Mouse (Mus musculus): ENCODE measurements around the gene Zbtb46. TPM values are rescaled to one million over a fixed set of nuclear protein-coding genes. Genes with fewer than 3 reads are reported as not detected.

Zbtb46 gene
- polyA plus RNA-seq, 1 experiment from 2014 or later, result 9.8 TPM

DNA sequence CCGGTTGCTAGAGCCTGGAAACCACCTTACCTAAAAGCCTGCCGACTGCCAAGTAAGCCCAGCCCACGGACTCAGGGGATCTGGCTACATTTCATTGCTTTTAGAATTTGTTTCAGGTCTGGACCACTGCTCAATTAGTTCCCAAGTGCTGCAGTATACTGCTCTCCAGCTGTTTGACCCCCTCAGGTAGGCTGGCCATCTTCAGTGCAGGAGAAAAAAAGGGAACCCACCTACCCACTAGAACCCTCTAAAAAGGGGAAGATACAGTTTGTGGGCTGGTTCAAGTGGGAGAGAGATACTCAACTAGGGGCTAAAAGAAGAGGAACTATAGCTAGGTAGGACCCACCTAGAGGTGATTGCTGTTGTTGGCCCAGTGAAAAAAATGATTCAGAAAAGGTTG lies 33.0 kb upstream of the Zbtb46 start:
- 44% methylated on average over 3 of the region's 3 CpGs for WGBS
- no peaks in the 10 kb centered on the region for H3K9me3 ChIP-seq (replicated peaks; ENCODE audit: control insufficient read depth, low read length)

DNA sequence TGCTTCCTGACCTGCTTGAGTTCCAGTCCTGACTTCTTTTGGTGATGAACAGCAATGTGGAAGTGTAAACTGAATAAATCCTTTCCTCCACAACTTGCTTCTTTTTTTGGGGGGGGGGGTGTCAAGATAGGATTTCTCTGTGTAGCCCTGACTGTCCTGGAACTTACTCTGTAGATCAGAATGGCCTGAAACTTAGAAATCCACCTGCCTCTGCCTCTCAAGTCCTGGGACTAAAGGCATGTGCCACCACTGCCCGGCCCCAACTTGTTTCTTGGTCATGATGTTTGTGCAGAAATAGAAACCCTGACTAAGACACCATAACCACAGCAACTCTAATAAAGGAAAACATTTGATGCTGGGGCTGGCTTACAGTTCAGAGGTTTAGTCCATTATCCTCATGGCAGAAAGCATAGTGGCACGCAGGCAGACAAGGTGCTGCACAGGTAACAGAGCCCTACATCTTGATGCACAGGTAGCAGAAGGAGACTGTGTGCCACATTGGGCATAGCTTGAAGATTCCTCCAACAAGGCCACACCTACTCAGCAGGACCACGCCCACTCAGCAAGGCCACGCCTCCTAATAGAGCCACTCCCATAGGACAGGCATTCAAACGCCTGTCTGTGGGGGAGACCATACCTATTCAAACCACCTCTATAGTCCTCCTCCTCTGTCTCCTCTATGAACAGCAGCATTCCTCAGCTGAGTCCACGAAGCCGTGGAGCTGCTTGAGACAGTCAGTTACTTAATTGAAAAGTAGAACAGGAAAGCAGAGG lies 32.4 kb upstream of the Zbtb46 start:
- H3K27ac ChIP-seq (ENCODE audit: low read length), result no peak overlapping the region
- no peaks in the 10 kb centered on the region for H3K9me3 ChIP-seq (replicated peaks; ENCODE audit: control insufficient read depth, low read length)
- H3K4me3 ChIP-seq (ENCODE audit: low read length), result no peak overlapping the region
- no peaks in the 10 kb centered on the region for H3K27me3 ChIP-seq (ENCODE audit: control insufficient read depth, insufficient read depth, low read length)
- H3K9ac ChIP-seq (ENCODE audit: low read length), result no peak overlapping the region
- peaks cover 9% of the 10 kb centered on the region; the same call in 1 of the 2 replicates for H3K4me1 ChIP-seq (ENCODE audit: control insufficient read depth, insufficient read depth, low read length)
- H3K4me2 ChIP-seq (ENCODE audit: low read depth, low read length), result no peak overlapping the region
- no peaks in the 10 kb centered on the region for H3K36me3 ChIP-seq (ENCODE audit: control insufficient read depth, insufficient read depth)
- no peak for ATAC-seq (replicated peaks; ENCODE audit: extremely low read depth, insufficient read depth, low FRiP score)
- 30% methylated on average over 7 of the region's 7 CpGs for WGBS

More for the DNA sequence above, 33.0 kb upstream of the Zbtb46 start:
- Histone ChIP-seq H3K27ac (ENCODE audit: low read length) (no peak overlapping the region), H3K9ac (ENCODE audit: low read length) (no peak overlapping the region), H3K27me3 (ENCODE audit: control insufficient read depth, insufficient read depth, low read length) (no peaks in the 10 kb centered on the region), H3K4me3 (ENCODE audit: low read length) (no peak overlapping the region), H3K36me3 (ENCODE audit: control insufficient read depth, insufficient read depth) (no peaks in the 10 kb centered on the region), H3K4me1 (ENCODE audit: control insufficient read depth, insufficient read depth, low read length) (peaks cover 4% of the 10 kb centered on the region; the same call in 1 of the 2 replicates), H3K4me2 (ENCODE audit: low read depth, low read length) (no peak overlapping the region)
- ATAC-seq (replicated peaks; ENCODE audit: extremely low read depth, insufficient read depth, low FRiP score), result no peak

DNA sequence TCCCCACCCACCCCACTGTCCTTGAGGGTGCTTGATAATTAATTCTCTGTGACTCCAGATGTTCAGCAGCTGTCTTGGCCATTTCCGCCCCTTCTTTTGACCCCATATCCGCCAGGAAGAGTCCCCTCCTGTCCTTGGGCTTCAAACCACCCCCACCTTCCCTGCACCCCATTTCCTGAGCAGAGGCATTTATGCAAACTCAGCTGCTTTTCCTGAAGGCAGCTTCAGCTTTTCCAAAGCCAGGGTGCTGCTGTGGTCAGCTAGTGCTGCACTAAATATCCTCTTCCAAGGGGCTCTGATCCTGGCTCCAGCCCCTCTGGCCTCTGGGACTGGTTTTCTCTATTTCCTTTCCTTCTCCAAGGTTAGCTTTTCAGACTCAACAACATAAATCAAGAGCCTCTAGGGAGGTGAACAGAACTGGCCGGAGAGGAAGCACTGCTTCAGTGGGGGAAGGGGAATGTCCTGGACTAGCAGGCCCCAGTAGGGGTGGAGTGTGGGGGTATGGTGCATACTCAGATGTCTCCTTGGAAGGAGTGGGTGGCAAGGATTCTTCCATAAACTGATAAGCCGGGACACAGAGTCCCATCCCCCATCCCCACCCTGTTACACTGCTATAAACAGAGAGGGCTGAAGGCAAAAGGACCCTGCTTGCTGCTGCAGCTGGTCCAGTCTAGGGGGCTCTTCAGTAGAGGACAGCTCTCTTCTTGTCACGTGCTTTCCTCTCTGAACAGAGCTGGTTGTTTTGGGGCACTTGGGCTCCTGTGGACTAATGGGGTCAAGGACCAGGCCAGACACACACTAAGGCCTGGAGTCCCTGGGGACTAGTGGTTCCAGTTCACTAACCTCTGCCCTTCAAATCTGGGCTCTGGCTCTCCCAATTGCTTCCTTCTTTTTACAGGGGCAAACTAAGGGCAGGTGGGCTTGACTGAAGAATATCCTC lies 28.4 kb upstream of the Zbtb46 start:
- no peaks in the 10 kb centered on the region for H3K36me3 ChIP-seq (ENCODE audit: control insufficient read depth, insufficient read depth)
- no peaks in the 10 kb centered on the region for H3K27me3 ChIP-seq (ENCODE audit: control insufficient read depth, insufficient read depth, low read length)
- no peaks in the 10 kb centered on the region for H3K9me3 ChIP-seq (replicated peaks; ENCODE audit: control insufficient read depth, low read length)
- H3K9ac ChIP-seq (ENCODE audit: low read length), result no peak overlapping the region
- WGBS, result 28% methylated on average over 5 of the region's 5 CpGs
- peak overlapping the region; percentile 76 for H3K27ac ChIP-seq (ENCODE audit: low read length)
- no peak overlapping the region; the same call in 1 of the 2 replicates for H3K4me2 ChIP-seq (ENCODE audit: low read depth, low read length)
- ATAC-seq (replicated peaks; ENCODE audit: extremely low read depth, insufficient read depth, low FRiP score), result peak; percentile 70
- no peak overlapping the region for H3K4me3 ChIP-seq (ENCODE audit: low read length)
- H3K4me1 ChIP-seq (ENCODE audit: control insufficient read depth, insufficient read depth, low read length), result peaks cover 14% of the 10 kb centered on the region

DNA sequence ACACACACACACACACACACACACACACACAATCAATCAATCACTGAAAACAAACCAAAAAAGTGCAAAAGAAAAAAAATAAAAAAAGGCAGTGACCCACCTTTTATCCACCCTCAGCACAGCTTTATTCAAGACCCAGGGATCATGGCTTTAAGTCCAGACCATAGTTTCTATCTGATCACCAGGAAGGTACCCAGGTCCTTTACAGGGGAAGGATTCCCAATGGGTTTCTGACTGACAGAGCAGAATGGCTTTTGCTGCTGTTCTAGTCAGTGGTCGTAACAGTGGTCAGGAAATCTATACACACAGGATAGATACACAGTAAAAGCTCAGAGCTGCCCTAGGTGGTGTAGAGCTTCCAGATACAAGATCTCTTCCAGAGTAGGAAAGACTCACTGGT lies 26.5 kb upstream of the Zbtb46 start:
- Histone ChIP-seq H3K4me3 (ENCODE audit: low read length) (no peak overlapping the region), H3K4me2 (ENCODE audit: low read depth, low read length) (no peak overlapping the region), H3K36me3 (ENCODE audit: control insufficient read depth, insufficient read depth) (no peaks in the 10 kb centered on the region), H3K9ac (ENCODE audit: low read length) (no peak overlapping the region), H3K27ac (ENCODE audit: low read length) (no peak overlapping the region), H3K27me3 (ENCODE audit: control insufficient read depth, insufficient read depth, low read length) (no peaks in the 10 kb centered on the region), H3K4me1 (ENCODE audit: control insufficient read depth, insufficient read depth, low read length) (peaks cover 14% of the 10 kb centered on the region), H3K9me3 (replicated peaks; ENCODE audit: control insufficient read depth, low read length) (no peaks in the 10 kb centered on the region)
- ATAC-seq (replicated peaks; ENCODE audit: extremely low read depth, insufficient read depth, low FRiP score), result no peak
- 28% methylated on average over 1 of the region's 1 CpGs for WGBS

DNA sequence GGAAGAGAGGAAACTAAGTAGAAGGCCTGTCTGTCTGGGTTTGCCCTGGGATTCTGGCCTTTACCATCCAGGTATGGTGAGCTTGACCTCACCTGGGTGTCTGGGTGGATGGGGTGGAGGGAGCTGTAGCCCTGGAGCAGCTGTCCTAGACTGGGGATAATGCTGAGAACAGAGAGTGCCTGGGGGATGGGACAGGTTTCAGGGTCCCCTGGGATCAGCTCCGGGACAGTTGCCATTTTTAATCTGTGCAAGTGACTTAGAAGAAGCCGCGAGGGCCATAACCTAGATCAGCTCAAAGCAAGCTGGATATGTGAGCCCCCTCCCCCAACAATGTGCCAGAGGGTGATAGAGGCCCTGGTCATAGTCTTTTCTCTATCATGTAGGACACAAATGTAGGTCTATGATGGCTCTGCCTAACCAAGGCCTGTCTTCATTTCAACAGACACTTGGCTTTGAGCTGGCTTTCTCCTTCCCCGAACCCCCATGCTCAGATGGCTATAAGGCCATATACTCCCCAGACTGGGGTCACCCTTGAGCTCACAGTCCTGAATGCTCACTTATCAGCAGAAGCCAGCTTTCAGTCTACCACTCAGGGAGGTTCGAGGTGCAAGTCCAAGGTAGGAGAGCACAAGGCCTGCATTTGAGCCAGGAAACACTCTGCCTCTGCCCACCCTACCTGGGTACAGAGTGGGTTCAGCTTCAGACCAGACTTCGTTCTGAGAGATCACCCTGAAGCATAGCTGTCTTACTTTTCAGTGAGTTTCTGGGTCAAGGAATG lies 25.4 kb upstream of the Zbtb46 start:
- ATAC-seq (replicated peaks; ENCODE audit: extremely low read depth, insufficient read depth, low FRiP score), result no peak
- 68% methylated on average over 6 of the region's 6 CpGs for WGBS

DNA sequence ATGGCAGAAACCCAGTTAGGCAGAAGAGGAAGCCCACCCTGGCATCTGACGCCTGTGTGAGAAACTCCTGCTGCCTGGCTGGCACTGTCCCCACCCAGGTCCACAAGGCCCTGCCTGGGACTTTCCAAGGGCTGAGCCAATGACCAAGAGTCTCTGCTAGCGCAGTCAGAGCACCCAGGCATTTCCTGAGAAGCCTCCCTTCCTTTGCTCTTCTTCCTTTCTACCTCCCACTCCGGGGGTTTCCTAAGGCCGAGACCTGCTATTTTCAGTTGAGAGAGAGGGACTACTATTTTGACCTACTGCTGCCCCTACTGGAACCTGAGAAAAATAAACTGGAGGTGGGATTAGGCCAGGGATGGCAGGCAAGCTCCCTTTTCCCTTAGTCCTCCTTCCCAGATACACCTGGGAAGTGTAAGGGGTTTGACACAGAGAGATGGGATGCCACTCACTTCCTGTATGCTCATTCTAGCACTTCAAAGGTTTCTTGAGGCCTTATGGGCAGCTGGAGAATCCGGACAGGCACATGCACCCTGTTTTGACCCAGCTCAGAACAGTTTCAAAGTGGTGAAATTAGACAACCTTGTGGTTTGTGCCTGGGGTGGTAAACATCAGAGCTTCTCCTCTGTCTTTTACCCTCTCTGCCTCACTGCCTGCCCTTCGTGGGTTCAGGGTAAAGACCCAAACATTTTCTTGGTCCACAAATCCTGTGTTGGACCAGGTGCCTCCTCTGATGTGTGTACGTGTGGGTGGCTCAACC lies 24.5 kb upstream of the Zbtb46 start:
- ATAC-seq (replicated peaks; ENCODE audit: extremely low read depth, insufficient read depth, low FRiP score), result peak; percentile 78

More for the DNA sequence above, 25.4 kb upstream of the Zbtb46 start:
- no peaks in the 10 kb centered on the region for H3K27me3 ChIP-seq (ENCODE audit: control insufficient read depth, insufficient read depth, low read length)
- no peaks in the 10 kb centered on the region for H3K9me3 ChIP-seq (replicated peaks; ENCODE audit: control insufficient read depth, low read length)
- H3K4me3 ChIP-seq (ENCODE audit: low read length), result no peak overlapping the region
- peaks cover 14% of the 10 kb centered on the region for H3K4me1 ChIP-seq (ENCODE audit: control insufficient read depth, insufficient read depth, low read length)
- no peak overlapping the region for H3K4me2 ChIP-seq (ENCODE audit: low read depth, low read length)
- no peaks in the 10 kb centered on the region for H3K36me3 ChIP-seq (ENCODE audit: control insufficient read depth, insufficient read depth)
- H3K9ac ChIP-seq (ENCODE audit: low read length), result no peak overlapping the region
- H3K27ac ChIP-seq (ENCODE audit: low read length), result no peak overlapping the region; the same call in 1 of the 2 replicates

DNA sequence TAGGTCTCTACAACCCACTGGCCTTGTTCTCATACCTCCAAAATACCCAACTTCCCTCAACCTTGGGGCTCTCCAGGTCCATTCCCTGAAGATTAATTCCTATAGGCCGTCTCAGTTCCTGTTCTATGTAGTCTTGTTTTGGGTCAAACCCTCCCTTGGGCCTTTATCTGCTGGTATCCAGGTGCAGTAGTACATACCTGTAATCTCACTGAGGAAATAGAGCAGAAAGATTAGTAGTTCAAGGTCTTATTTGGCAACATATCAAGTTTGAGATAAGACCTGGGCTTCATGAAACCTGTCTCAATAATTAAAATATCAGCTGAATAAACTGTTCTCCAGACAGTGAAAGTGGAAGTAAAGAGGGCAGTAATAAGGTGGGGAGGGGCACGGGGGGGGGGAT lies 23.9 kb upstream of the Zbtb46 start:
- Histone ChIP-seq H3K27me3 (ENCODE audit: control insufficient read depth, insufficient read depth, low read length) (no peaks in the 10 kb centered on the region), H3K9ac (ENCODE audit: low read length) (peak overlapping the region; percentile 70; the same call in 1 of the 2 replicates), H3K9me3 (replicated peaks; ENCODE audit: control insufficient read depth, low read length) (no peaks in the 10 kb centered on the region), H3K4me1 (ENCODE audit: control insufficient read depth, insufficient read depth, low read length) (peaks cover 14% of the 10 kb centered on the region), H3K27ac (ENCODE audit: low read length) (peak overlapping the region; percentile 67), H3K36me3 (ENCODE audit: control insufficient read depth, insufficient read depth) (no peaks in the 10 kb centered on the region), H3K4me3 (ENCODE audit: low read length) (no peak overlapping the region; the same call in 1 of the 2 replicates), H3K4me2 (ENCODE audit: low read depth, low read length) (peak overlapping the region; percentile 57)
- 33% methylated on average over 2 of the region's 2 CpGs for WGBS
- no peak for ATAC-seq (replicated peaks; ENCODE audit: extremely low read depth, insufficient read depth, low FRiP score)

More for the DNA sequence above, 24.5 kb upstream of the Zbtb46 start:
- peak overlapping the region; percentile 57 for H3K4me2 ChIP-seq (ENCODE audit: low read depth, low read length)
- no peaks in the 10 kb centered on the region for H3K27me3 ChIP-seq (ENCODE audit: control insufficient read depth, insufficient read depth, low read length)
- WGBS, result 24% methylated on average over 7 of the region's 7 CpGs
- H3K27ac ChIP-seq (ENCODE audit: low read length), result peak overlapping the region; percentile 67
- H3K4me1 ChIP-seq (ENCODE audit: control insufficient read depth, insufficient read depth, low read length), result peaks cover 14% of the 10 kb centered on the region
- H3K9me3 ChIP-seq (replicated peaks; ENCODE audit: control insufficient read depth, low read length), result no peaks in the 10 kb centered on the region
- peak overlapping the region; percentile 26 for H3K4me3 ChIP-seq (ENCODE audit: low read length)
- peak overlapping the region; percentile 70 for H3K9ac ChIP-seq (ENCODE audit: low read length)
- no peaks in the 10 kb centered on the region for H3K36me3 ChIP-seq (ENCODE audit: control insufficient read depth, insufficient read depth)

DNA sequence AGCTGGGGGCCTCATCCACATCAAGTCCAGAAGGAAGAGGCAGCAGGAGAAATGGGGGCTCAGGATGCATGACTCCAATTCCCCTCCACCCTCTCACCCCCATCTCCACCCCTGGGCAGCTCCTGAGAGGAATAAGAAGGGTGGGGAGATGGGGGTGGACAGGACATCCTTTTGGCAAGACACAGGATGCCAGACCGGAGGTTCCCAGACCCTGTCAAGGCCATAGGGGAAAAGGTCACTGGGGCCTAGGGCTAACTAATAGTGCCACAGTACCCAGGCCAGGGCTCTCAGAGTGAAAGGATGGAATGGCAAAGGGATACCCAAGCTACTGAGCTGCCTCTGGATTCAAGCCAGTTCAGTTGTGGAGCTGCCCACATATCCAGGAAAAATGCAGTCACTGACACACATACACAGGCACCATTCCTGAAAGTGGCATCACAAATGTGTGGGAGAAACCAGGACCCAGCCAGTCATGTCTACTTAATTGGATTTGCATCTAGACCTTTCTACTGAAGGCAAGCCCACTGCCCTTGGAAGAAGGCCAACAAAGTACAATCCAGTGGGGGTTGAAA lies 13.1 kb upstream of the Zbtb46 start:
- Histone ChIP-seq H3K4me3 (ENCODE audit: low read length) (no peak overlapping the region), H3K27ac (ENCODE audit: low read length) (peak overlapping the region; percentile 52), H3K9me3 (replicated peaks; ENCODE audit: control insufficient read depth, low read length) (no peaks in the 10 kb centered on the region), H3K9ac (ENCODE audit: low read length) (no peak overlapping the region), H3K27me3 (ENCODE audit: control insufficient read depth, insufficient read depth, low read length) (no peaks in the 10 kb centered on the region), H3K4me1 (ENCODE audit: control insufficient read depth, insufficient read depth, low read length) (peaks cover 26% of the 10 kb centered on the region), H3K4me2 (ENCODE audit: low read depth, low read length) (no peak overlapping the region), H3K36me3 (ENCODE audit: control insufficient read depth, insufficient read depth) (no peaks in the 10 kb centered on the region)
- 58% methylated on average over 1 of the region's 1 CpGs for WGBS
- peak; percentile 35; the same call in 1 of the 2 replicates for ATAC-seq (replicated peaks; ENCODE audit: extremely low read depth, insufficient read depth, low FRiP score)
